Mouse (Mus musculus): ENCODE measurements around the gene Rapgef3. TPM values are rescaled to one million over a fixed set of nuclear protein-coding genes. Genes with fewer than 3 reads are reported as not detected.

Gene Rapgef3
- total and polyA plus RNA-seq, 3 experiments, result 2.5 to 3.4 (median 3.2) TPM

DNA sequence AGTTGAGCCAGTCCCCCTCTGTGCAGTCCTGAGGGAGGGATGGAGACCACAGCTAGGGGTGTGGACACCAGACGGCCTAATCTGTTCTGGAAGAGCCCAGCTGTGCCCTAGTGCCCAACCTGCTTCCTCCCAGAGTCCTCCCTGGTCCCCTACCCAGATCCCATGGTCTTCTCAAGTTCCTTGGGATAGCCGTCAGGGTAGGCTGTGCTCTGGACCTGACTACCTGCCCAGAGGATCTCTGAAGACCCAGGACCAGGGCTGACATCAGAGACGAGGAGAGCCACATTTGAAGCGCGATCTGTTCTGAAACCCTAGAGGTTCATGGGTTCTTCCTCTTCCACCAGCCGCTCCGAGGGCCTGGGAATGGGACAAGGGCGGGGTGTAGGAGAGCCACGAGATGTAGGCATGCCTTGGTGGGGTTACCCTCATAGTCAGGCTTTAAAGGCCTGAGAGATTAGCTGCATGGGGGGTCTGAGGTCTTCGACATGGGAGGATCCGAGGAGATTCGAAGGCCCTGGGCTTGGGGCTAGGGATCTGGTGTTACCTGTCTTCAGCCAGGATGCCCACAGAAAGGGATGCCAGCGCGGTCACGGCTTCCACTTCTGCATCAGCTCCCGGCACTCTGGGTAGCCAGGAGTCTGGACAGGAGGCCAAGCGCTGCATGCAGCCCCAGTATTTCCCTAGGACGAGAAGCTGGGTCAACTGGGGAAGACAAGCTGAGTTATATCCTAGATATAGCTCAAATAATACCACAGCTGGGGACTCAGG, 25.8 kb upstream of the Rapgef3 start:
- Histone ChIP-seq H3K4me2 (ENCODE audit: insufficient read depth, low read depth, poor library complexity, severe bottlenecking) (no peak overlapping the region), H3K36me3 (replicated peaks in 1 of 2; ENCODE audit: control insufficient read depth in 1 of 2, insufficient read depth in 1 of 2, low read length in 1 of 2) (peaks cover 84 to 98% of the 10 kb centered on the region in 2 experiments), H3K4me1 (ENCODE audit: control insufficient read depth in 1 of 2, insufficient read depth in 2 of 2) (peaks cover 5 to 14% of the 10 kb centered on the region in 2 experiments), H3K79me2 (replicated peaks; ENCODE audit: control insufficient read depth, extremely low read depth, insufficient read depth, poor library complexity, severe bottlenecking) (no peaks in the 10 kb centered on the region), H3K27me3 (replicated peaks) (no peaks in the 10 kb centered on the region), H3K27ac (ENCODE audit: insufficient read depth, low read depth) (no peak overlapping the region), H3K4me3 (replicated peaks in 1 of 3; ENCODE audit: low read depth in 2 of 3, low read length in 2 of 3, poor library complexity in 1 of 3) (no peak overlapping the region), H3K9ac (ENCODE audit: insufficient read depth, low read depth) (no peak overlapping the region), H3K9me3 (replicated peaks; ENCODE audit: low read length) (peaks cover 4% of the 10 kb centered on the region)
- no peak for DNase-seq (ENCODE audit: extremely low read depth)
- in situ Hi-C loops (cut with MboI; ENCODE audit: low pct_ligation_motif_present, low pct_unique_long_range_greater_than_20kb, low sequenced_read_pairs) (loop anchor here (5.0 kb wide), 1 partner anchor 54 kb away; no protein-coding TSS in a partner anchor), dilution Hi-C loops (cut with MboI; ENCODE audit: extremely low pct_ligation_motif_present, extremely low pct_unique_long_range_greater_than_20kb, low sequenced_read_pairs) (loop anchor here (25.0 kb wide), 1 partner anchor 169 kb away; the partner anchor contains the start of gene Tmem106c)
- TF ChIP-seq MEF2A (IDR thresholded peaks at IDR 0.05; ENCODE audit: borderline replicate concordance, low read depth, low read length) (no peak), JUN (IDR thresholded peaks at IDR 0.05; ENCODE audit: insufficient read depth, low read depth, low read length) (no peak), USF2 (conservative IDR thresholded peaks at IDR 0.05; ENCODE audit: low read depth, low read length) (no peak), CTCF (conservative IDR thresholded peaks at IDR 0.05 in 1 of 2, IDR thresholded peaks at IDR 0.05 in 1 of 2; ENCODE audit: low read depth in 2 of 2, low read length in 2 of 2) (no peak), MAX (IDR thresholded peaks at IDR 0.05; ENCODE audit: low read length) (no peak), SIN3A (IDR thresholded peaks at IDR 0.05; ENCODE audit: low read length) (no peak), NRF1 (IDR thresholded peaks at IDR 0.05; ENCODE audit: low read depth, low read length) (no peak), MAZ (IDR thresholded peaks at IDR 0.05; ENCODE audit: low read depth, low read length) (no peak), RCOR1 (conservative IDR thresholded peaks at IDR 0.05; ENCODE audit: low read depth, low read length) (no peak), BHLHE40 (IDR thresholded peaks at IDR 0.05; ENCODE audit: low read depth, low read length) (no peak), CHD2 (IDR thresholded peaks at IDR 0.05; ENCODE audit: low read length) (no peak), GABPA (IDR thresholded peaks at IDR 0.05; ENCODE audit: insufficient replicate concordance, low read depth, low read length) (no peak), USF1 (IDR thresholded peaks at IDR 0.05; ENCODE audit: low read depth, low read length) (no peak), ZNF384 (IDR thresholded peaks at IDR 0.05; ENCODE audit: low read depth, low read length) (no peak), PAX5 (IDR thresholded peaks at IDR 0.05; ENCODE audit: low read length) (no peak), EP300 (IDR thresholded peaks at IDR 0.05; ENCODE audit: low read length) (no peak), MYC (IDR thresholded peaks at IDR 0.05; ENCODE audit: low read depth, low read length) (no peak), MXI1 (IDR thresholded peaks at IDR 0.05; ENCODE audit: low read depth, low read length) (no peak), RAD21 (IDR thresholded peaks at IDR 0.05; ENCODE audit: low read depth, low read length) (no peak)
